Mouse (Mus musculus): ENCODE data around the gene Csnk1g1.

The Csnk1g1 gene

DNA sequence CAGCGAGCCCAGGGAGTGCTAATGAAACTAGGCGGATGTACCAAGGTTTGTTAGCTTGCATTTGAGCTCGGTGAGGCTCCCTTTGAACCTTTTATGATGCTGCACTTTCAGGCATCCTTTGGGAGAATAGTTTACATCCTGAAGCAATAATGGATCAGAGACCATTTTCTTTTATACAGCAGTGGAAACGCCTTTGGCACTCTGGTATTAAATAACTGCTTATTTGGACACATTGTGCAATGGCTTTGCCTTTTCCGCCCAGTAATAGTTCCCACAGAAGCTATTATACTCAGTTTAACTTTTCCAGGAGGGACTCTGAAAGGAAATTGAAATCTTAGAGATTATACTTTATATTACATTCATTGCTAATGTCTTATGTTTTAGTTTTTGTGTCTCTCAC, 90.2 kb downstream of the Csnk1g1 start:
- DNase-seq: no peak

DNA sequence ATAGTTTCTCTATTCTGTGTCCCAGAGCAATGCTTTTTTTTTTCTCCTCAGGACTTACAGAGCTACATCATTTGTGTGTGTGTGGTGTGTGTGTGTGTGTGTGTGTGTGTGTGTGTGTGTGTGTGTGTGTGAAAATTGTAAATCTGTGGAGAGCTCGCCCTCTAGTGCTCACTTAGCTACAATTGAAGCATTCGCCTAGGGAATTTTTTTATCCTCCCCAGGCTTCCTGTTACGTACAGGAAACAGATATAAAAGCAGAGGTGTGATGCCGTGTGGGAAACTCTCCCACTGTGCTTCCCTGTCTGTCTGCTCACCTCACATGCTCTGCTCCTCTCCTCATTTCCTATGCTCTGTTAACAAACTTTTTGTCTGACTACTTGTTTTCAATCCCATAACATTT, 95.7 kb downstream of the Csnk1g1 start:
- DNase-seq: peak; percentile 35 to 49

DNA sequence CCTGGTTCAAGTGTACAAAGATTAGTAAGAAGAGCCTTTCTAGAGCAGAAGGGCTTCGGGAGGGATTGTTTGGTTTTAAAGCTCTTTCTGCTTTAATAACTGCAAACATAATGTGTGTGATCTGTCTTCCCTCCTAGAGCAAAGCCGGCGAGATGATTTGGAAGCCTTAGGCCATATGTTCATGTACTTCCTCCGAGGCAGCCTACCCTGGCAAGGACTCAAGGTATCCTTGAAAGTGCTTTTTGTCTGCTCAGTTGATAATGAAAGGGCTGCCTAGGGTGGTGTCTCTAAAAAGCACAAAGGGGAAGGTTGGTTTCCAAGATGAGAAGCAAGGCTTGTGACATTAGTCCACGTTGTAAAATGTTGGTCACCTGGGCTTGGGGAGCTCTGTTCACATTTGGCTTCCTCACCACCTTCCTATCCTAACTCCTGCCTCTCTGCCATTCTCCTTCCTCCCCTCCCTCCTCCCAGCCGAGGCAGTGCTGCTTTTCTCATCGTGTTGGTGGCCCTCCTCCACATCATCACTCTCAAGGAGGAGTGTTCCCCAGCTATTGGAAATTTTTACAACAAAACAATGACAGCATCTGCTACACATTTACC, 99.0 kb downstream of the Csnk1g1 start:
- DNase-seq: peak; percentile 27 to 43

DNA sequence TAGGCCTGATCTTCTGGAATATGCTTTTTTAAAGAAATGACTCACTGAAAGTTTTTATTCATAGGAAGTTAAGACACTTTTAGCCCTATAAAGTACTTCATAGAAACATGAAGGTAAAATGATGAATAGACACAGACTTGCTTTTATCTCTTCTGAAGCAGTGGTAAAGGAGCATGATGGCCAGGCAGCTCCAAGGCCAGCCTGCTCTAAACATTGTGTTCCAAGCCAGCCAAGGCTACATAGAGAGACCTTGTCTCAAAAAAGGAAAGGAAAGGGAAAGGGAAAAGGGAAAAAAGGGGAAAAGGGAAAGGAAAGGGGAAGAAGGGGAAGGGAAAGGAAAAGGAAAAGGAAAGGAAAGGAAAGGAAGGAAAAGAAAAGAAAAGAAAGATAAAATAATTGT, 111.9 kb downstream of the Csnk1g1 start:
- no peak for DNase-seq

DNA sequence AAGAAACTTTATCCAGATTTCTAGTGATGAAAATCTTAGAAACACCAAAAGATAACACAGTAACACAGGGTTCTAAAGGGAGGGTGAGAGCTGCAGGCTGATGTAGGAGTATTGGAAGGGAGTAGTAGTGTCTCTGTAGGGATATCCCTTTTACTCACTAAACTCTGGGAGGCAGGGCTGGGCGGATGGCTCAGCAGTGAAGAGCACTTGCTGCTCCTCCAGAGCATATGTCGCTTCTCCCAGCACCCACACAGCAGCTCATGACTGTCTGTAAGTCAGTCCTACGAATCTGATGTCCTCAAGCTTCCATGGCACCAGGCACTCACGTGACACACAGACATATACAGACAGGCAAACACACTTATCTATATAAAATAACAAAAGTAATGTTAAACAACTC, 129.4 kb downstream of the Csnk1g1 start:
- no peak for DNase-seq

DNA sequence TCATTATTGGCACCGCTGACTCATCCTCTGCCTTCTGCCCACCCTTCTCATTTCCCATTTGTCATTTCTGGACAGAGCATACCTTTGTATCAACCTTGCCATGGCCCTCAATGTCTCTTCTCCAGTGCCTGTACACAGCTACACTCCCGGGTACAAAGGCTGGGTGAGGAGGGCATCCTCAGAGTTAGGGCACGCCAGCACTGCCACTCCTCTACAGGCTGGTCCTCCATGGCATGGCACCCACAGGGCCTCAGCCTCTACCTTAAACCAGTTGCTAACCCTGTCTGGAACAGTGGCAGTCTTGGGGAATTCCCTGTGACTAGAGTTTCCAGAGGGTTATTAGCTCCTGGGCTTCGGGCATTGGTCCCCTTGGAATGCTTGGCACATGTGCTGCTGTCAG, 129.9 kb downstream of the Csnk1g1 start:
- DNase-seq: no peak

DNA sequence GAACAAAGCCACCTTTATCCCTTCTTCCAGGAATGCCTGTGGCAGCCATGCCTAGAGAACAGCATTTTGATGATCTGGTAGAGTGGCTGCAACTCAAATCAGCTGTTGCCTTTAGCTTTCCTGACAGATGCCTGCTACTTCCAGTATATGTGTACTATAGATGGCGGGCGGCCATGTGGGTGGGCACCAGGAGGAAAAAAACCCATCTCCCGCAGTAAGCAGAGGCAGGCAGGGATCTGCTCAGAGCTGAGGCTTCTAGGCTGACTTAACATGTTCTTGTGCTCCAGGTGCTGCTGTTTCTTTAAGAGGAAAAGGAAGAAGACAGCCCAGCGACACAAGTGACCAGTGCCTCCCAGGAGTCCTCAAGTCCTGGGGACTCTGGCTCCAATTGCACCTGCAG, 130.6 kb downstream of the Csnk1g1 start:
- no peak for DNase-seq

DNA sequence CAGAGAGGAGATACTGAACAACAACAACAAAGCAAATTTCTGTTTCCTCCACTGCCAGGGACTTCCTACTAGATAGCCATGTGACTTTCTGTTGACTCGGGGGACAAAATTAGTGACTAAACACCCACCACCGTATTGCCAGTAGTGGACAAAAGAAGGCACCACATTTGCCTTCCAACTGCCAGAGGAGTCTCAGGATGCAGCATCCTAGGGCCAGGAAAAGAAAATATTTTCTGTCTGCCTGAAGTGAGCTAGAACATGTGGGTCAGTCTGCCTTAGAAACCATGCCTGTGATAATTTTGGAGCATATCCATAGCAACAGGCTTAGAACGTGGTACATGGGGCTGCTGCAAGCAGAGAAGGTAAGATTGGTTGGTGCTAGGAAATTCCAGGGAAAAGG, 132.1 kb downstream of the Csnk1g1 start:
- DNase-seq: no peak

DNA sequence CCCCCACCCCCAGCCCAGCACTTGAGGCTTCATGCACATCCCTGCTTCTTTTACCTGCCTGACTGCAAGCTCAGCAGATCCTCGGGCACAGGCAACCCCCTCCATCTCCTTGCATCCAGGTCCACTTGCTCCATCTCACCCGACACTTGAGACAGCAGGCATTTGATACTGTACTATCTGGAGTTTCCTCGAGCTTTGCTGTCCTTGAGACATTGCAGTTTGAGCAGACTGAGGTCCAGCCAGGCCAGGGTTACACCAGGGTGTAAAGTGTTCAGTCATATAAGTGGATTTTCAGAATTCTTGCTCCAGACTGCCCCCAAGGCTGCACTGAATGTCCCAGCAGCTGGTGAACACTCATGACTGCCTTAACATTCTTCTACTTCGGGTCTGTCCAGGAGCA, 133.6 kb downstream of the Csnk1g1 start:
- DNase-seq: no peak

DNA sequence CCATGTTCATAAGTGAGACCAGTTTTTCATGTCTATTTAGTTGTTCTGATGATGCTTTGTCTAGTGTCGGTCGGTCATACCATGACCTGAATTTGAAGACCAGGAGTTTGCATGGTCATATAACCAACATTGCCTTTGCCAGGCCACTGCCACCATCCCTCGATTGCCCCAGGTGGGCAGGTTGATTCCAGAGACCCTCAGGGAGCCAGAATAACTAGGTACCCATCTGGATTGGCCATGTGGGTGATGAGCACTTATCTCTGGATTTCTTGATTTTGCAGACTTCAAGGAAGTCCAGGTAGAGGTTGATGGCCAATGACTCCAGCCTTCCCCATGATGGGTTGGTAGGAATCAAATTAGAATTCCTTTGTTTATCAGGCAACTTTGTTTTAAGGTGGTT, 134.5 kb downstream of the Csnk1g1 start:
- DNase-seq: no peak

DNA sequence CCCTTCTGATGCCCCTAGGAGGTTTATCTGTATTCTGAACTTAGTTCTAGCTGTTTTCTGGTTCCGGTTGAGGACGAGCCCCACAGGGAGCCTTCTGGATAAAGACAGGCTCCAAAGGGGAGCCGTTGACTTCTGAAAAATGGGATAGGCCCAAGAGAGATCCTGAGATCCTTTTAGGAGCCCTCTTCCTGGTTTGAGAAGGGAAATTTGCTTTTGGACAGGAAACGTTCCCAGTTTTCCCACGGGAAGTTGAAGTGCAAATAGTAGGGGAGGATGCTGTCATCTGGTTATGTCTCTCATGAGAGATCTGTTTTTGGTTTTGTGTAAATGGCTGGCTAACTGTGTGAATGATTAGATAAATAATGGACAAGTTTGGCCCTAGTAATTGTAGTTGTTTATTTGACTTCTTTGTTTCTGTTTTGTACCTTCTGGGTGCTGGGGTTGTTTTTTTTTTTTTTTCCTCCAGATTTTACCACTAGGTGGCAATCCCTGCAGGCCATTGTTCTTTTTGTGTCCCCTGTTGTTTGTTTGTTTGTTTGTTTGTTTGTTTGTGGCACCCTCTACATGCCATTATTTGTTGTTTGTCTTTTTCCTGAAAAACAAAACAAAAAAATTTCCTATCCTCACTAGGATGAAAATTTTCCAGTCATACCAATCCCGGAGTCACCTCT, 141.3 kb downstream of the Csnk1g1 start:
- no peak for DNase-seq

DNA sequence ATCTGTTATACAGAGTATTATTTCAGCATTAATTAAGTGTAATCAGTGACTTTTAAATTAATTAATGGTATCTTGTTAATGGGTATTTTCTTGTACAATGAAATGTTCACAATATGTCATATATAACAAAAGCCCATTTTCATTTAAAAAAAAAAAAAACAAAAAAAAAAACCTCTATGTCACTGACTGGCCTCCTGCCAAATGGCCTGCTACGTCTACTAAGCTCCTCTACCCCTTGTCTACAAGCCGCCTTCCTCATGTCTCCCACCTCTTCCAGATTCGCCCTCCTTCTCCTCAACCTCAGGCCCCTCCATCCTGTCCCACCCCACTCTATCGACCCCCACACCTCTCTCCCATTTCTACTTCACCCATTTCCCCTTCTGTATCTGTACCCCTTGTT, 142.8 kb downstream of the Csnk1g1 start:
- DNase-seq: no peak

DNA sequence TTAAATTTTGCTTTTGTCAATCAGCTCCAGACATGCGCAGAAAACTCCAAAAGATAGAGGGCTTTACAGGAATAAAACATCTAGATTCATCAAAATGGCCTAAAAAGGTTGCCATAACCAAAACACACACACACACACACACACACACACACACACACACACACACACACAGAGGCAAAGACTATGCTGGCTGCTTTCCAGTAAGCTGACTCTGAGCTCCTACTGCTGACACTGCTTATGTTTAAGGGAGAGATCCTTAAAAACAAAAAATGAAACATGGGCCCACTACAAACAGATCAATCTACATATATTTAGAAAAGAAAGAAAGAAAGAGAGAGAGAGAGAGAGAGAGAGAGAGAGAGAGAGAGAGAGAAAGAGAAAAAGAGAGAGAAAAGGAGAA, 144.0 kb downstream of the Csnk1g1 start:
- no peak for DNase-seq

DNA sequence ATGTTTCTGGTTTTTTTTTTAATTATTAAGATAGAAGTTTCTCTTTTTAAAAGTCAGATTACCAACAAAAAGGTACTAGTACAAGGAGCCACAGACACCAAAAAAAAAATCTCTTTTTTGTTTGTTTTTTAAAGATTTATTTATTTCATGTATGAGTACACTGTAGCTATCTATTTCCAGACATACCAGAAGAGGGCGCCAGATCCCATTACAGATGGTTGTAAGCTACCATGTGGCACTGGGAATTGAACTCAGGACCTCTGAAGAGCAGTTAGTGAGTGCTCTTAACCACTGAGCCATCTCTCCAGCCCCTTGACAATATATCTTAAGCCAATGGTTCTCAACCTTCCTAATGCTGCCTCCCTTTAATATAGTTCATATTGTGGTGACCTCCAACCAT, 144.9 kb downstream of the Csnk1g1 start:
- no peak for DNase-seq

DNA sequence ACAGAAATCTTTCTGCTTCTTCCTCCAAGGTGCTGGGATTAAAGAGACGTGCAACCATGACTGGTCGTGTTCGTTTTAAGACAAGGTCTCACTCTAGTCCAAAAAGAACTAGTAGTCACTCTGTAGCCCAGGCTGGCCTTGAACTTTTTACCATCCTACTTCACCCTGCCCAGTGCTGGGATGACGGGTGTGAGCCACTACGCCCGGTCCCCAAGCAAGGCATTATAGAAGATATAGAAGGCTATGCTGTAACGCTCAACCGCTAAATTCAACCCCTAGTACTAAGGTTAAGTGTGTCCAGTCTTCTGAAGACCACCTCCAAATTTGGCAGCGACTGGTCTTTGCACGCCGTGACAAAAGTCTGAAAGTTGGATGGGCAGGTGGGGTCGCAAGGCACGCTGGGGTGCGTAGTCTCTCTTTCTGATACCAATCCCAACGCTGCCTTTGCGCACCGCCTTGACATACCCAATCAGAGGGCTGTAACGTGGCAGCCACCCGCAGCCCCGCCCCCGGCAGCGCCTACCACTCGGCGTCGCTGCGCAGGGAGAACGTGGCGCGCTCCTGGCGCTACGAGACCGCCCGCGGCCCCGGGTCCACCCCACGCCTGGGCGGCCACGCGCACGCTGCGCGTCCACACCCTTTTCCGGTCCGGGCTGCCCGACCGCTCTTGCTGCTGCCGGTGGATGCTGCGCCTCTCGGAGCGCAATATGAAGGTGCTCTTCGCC, 151.0 kb downstream of the Csnk1g1 start, which contains the start of gene Ppib:
Ppib (plus strand) TSS at position 640 of the 725 bp plus-strand sequence.
- peak; percentile 97 to 99 for DNase-seq

DNA sequence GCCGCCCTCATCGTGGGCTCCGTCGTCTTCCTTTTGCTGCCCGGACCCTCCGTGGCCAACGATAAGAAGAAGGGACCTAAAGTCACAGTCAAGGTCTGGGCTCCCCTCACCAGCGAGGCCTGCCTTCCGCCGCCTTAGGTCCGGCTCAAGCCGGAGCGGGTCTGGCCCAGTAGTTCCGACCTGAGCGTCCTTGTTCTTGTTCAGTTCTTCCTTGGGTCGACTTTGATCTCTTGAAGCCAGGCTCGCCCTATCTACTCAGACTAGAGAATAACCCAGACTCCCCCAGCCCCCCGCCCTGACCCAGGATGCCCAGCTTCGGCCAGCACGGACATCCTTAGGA, 151.6 kb downstream of the Csnk1g1 start:
- DNase-seq: no peak

DNA sequence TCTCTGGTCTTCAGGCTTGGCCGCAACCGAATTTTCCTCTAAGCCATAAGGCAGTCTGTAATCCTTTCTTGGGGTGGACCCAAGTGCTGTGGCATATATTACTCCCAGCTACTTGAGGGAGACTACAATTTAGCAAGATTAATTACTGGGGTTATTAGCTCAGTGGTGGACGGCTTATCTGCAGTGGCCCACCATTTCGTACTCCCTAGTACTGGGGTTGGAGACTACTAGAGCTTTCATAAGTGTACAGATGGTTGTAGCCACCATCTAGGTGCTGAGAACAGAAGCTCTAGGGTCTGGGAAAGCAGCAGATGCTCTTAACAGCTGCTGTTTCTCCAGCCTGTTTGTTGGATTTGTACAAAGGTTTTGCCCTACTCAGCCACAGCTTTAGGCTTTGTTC, 152.3 kb downstream of the Csnk1g1 start:
- no peak for DNase-seq

DNA sequence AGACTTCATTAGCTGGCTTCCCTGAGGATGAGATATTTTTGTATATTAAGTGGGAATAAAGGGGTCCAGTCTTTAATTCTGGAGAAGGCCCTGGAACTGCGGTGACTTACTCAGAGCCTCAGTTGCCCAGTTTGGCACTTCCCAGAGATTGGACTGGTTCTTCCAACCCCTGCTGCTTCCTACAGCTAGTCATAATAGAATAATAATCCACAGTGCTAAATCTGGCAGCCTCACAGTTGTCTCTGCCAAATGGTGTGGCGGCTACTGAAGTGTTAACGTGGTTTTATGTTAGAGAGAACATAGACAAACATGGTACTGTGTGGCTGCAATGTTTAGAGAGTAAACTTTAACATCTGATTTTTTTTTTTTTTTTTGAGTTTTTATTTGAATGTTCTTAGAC, 152.9 kb downstream of the Csnk1g1 start:
- DNase-seq: no peak

DNA sequence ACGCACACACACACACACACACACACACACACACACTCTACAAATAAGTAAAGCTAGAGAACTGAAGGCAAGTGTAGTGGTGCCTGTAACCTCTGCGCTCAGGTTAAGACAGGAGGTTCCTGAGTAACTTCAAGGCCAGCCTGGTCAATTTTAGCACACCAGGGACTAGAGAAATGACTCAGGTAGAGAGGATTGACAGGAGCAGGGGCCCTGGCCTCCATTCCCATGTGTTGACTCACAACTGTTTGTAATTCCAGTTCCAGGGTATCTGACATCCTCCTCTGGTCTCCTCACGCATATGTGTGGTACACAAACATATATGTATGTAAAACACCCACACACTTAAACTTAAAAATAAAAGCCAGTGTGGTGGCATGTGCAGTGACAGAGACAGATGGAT, 154.7 kb downstream of the Csnk1g1 start:
- no peak for DNase-seq

DNA sequence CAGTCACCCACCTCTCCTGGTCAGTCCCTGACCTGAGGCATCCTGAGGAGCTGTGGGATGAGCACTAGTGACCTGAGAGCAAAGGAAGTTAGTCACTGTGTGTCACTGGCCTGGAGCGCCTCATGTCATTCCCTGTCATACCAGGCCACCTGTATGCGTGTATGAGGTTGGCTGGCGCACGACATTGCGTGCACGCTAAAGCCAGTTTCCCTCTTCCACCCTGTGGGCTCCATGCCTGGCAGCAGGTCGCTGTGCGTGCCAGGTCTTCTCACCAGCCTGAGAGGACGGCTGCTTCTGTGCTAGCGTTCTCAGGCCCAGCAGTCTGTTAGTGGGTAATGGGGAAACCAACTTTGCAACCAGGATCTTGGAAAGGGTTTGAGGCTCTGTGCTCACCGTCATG, 155.6 kb downstream of the Csnk1g1 start:
- no peak for DNase-seq

DNA sequence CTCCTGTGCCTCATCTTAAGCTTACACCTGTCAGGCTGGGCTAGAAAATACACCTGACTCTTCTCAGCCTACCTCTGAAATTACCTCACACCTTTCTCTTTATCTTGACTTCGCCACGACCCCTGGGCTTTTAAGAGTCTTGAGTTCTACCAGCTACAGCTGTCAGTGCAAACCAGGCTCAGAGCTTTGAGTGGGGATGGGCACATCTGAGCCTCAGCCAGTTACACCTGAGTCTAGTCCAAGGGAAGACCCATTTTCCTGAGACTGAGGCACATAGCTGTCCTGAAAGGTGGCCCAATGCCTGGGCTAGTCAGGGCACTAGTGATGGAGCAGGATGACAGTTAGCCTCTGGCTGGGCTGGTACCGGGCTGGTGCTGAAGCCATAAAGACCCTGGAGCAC, 158.1 kb downstream of the Csnk1g1 start:
- no peak for DNase-seq

DNA sequence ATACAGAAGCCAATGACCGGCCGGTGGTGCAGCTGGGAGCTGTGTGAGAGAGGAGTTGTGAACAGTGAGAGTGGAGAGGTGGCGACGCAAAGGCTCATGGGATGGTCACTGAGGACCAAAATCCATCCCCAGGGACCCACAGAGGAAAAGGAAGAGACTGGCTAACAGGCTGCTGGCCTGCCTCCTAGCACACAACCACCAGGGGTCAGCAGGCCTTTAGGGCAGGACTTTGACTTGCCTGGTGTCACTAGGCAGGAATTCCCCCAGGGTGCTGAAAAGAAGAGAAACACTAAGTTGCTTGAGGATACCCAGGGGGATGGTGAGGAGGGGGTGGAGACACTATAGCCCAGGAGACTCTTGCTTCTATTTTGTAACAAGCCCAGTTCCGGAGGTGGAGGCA, 158.8 kb downstream of the Csnk1g1 start:
- no peak for DNase-seq

DNA sequence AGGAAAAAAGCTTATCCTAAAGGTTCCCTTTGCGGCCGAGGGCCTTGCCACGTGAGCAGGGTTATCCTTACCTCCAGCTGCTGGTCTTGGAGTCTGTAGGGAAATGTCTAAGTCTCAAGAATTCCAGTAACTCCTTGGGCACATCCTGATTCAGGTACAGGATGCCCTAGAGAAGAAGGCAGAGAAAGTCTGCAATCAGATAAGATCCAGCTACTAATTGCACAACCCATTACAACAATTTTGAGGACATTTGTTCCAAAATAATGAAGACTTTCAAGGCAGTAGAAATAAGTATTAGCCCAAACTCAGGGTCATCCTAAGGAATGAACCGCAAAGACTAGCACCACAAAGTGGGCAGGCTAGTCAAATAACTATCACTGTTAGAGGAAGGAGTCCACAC, 159.3 kb downstream of the Csnk1g1 start:
- no peak for DNase-seq

DNA sequence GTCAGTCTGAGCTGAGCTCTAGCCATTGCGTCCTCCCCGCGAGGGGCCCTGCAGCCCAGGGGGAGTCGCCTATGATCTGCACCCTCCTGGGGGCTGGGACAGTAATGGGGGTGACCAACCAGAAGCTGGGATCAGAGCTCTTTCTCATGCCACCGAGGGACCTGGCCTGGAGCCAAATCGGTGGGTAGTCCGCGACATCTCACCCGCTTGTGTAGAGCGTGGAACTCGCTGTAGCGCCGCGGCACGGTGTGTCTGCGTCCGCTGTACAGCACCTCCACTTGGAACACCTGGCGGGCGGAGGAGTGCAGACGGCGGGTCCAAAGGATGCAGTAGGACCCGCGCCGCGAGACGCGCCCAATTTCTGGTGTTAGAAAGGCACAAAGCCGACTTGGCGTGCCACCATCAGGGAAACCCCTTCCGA, 160.3 kb downstream of the Csnk1g1 start:
- DNase-seq: peak; percentile 31 to 42

Data from cerebellum, postnatal 36 days (tissue).